In genomic region chr8:48794285-48794684, GRCm38 (mm10) we compare ENCODE assay signal across 26 mouse cellular contexts. TPM values are rescaled to one million over a fixed set of nuclear protein-coding genes. Genes with fewer than 3 reads are reported as not detected.
DNase-seq lines count a peak whose midpoint lies in the region; ATAC-seq and TF ChIP-seq lines count a peak whose summit lies in the region.
"Had no signal": no experiment of that assay in that cellular context is flagged by ENCODE, and none has a peak within 500 bp of the region (broad histone marks: within the 10 kb centered on the region; RNA-seq: fewer than 3 reads in every experiment).

No protein-coding gene starts in this region.

- no peaks in the 10 kb centered on the region for H3K9me3 ChIP-seq in limb, embryonic 11.5 days (ENCODE audit: control insufficient read depth, low read length)
- H3K9me3 ChIP-seq in limb, embryonic 10.5 days (replicated peaks): no peaks in the 10 kb centered on the region
- no peaks in the 10 kb centered on the region for H3K9me3 ChIP-seq in embryonic facial prominence, embryonic 15.5 days (replicated peaks)
- H3K9me3 ChIP-seq: hindbrain, embryonic 12.5 days; liver, embryonic 13.5 days; lung, embryonic 15.5 days had no signal

- peaks cover 4% of the 10 kb centered on the region; the same call in 1 of the 2 replicates for H3K4me1 ChIP-seq in limb, embryonic 11.5 days (ENCODE audit: control insufficient read depth, insufficient read depth, low read length)
- peaks cover 20% of the 10 kb centered on the region for H3K4me1 ChIP-seq in limb, embryonic 10.5 days
- H3K4me1 ChIP-seq in embryonic facial prominence, embryonic 15.5 days: peaks cover 33% of the 10 kb centered on the region
- H3K4me1 ChIP-seq: liver, embryonic 13.5 days; lung, embryonic 15.5 days had no signal

- no peak overlapping the region for H3K4me3 ChIP-seq in limb, embryonic 11.5 days (ENCODE audit: low read depth, low read length)
- H3K4me3 ChIP-seq in limb, embryonic 10.5 days: no peak overlapping the region
- H3K4me3 ChIP-seq in embryonic facial prominence, embryonic 15.5 days (replicated peaks): no peak overlapping the region
- H3K4me3 ChIP-seq: hindbrain, embryonic 12.5 days; left cerebral cortex, adult 2 months; liver, embryonic 13.5 days; lung, embryonic 15.5 days; myocyte had no signal

- H3K9ac ChIP-seq in limb, embryonic 11.5 days (ENCODE audit: low read length): no peak overlapping the region
- no peak overlapping the region for H3K9ac ChIP-seq in embryonic facial prominence, embryonic 15.5 days
- H3K9ac ChIP-seq: hindbrain, embryonic 12.5 days; liver, embryonic 13.5 days; lung, embryonic 15.5 days had no signal

- no peaks in the 10 kb centered on the region for H3K36me3 ChIP-seq in limb, embryonic 11.5 days (ENCODE audit: control insufficient read depth, insufficient read depth, low read length)
- H3K36me3 ChIP-seq in limb, embryonic 10.5 days: no peaks in the 10 kb centered on the region
- H3K36me3 ChIP-seq in embryonic facial prominence, embryonic 15.5 days: no peaks in the 10 kb centered on the region
- H3K36me3 ChIP-seq: hindbrain, embryonic 12.5 days; liver, embryonic 13.5 days; lung, embryonic 15.5 days had no signal

- no peak for TF ChIP-seq CTCF in brain, embryonic 14.5 days (IDR thresholded peaks at IDR 0.05; ENCODE audit: borderline replicate concordance, extremely low read depth, insufficient read depth, insufficient read length)

- H3K4me2 ChIP-seq in limb, embryonic 11.5 days (ENCODE audit: low read depth, severe bottlenecking): no peak overlapping the region
- H3K4me2 ChIP-seq in embryonic facial prominence, embryonic 15.5 days (replicated peaks): no peak overlapping the region
- H3K4me2 ChIP-seq: hindbrain, embryonic 12.5 days; liver, embryonic 13.5 days; lung, embryonic 15.5 days had no signal

- no peak for TF ChIP-seq POLR2A in brain, embryonic 14.5 days (IDR thresholded peaks at IDR 0.05; ENCODE audit: borderline replicate concordance, extremely low read depth, insufficient read depth, insufficient read length, poor library complexity, severe bottlenecking)

- no peaks in the 10 kb centered on the region for H3K27me3 ChIP-seq in limb, embryonic 11.5 days (ENCODE audit: control insufficient read depth, insufficient read depth, low read length)
- no peaks in the 10 kb centered on the region for H3K27me3 ChIP-seq in limb, embryonic 10.5 days (ENCODE audit: low read depth, poor library complexity, severe bottlenecking)
- no peaks in the 10 kb centered on the region for H3K27me3 ChIP-seq in embryonic facial prominence, embryonic 15.5 days
- H3K27me3 ChIP-seq: hindbrain, embryonic 12.5 days; liver, embryonic 13.5 days had no signal

- DNase-seq in embryo, embryonic 10 days (ENCODE audit: low spot score): peak; percentile 16
- no peak for DNase-seq in embryo, embryonic 11 days
- peak; percentile 20 for DNase-seq in limb, embryonic 11.5 days (ENCODE audit: low spot score)
- DNase-seq in limb, embryonic 10.5 days (ENCODE audit: low spot score): no peak
- peak; percentile 64 for DNase-seq in brain, embryonic 14.5 days (ENCODE audit: low read depth)
- DNase-seq in cerebellum, adult 9-11 months: no peak
- DNase-seq: adrenal gland, adult 8-10 months; cerebellum, adult 8-10 months; gastrocnemius, postnatal 36 days; kidney, adult 18-20 months; kidney, postnatal 4 days; liver, embryonic 13.5 days; lung, postnatal 4 days; thymus, adult 2 months; thymus, postnatal 4 days had no signal

- no peak overlapping the region for H3K27ac ChIP-seq in limb, embryonic 11.5 days (replicated peaks; ENCODE audit: low read depth, low read length)
- no peak overlapping the region for H3K27ac ChIP-seq in limb, embryonic 10.5 days
- peak overlapping the region; percentile 12; the same call in 1 of the 2 replicates for H3K27ac ChIP-seq in embryonic facial prominence, embryonic 15.5 days (replicated peaks)
- H3K27ac ChIP-seq: hindbrain, embryonic 12.5 days; left cerebral cortex, adult 2 months; liver, embryonic 13.5 days; lung, embryonic 15.5 days had no signal

- WGBS in limb, embryonic 11.5 days: 47% methylated on average over 7 of the region's 7 CpGs
- WGBS in limb, embryonic 10.5 days: 70% methylated on average over 7 of the region's 7 CpGs
- 18% methylated on average over 7 of the region's 7 CpGs for WGBS in embryonic facial prominence, embryonic 15.5 days

- ATAC-seq in limb, embryonic 11.5 days (ENCODE audit: insufficient number of reproducible peaks, low FRiP score, low TSS enrichment, low read depth): no peak
- ATAC-seq in embryonic facial prominence, embryonic 15.5 days (ENCODE audit: insufficient number of reproducible peaks, low FRiP score, low TSS enrichment, low read depth): no peak
- ATAC-seq in granulocyte monocyte progenitor cell, adult 5-6 weeks (replicated peaks; ENCODE audit: poor library complexity, severe bottlenecking): no peak
- ATAC-seq: activated CD4-positive, CD25-positive, alpha-beta regulatory T cell, adult 4 months; inflammation-experienced regulatory T-cells, adult 6 months; midbrain, embryonic 16.5 days had no signal

RNA-seq across cellular contexts. Expression of gene Tenm3, which starts 49.5 kb away (rescaled TPM):
- 51.6 and 52.1 TPM in 2 replicates for polyA plus RNA-seq in limb, embryonic 11.5 days (2014; fragmentation: Nextera tagmentation; extraction: Ambion mirVana)
- 39.7 and 48.5 TPM in 2 replicates for polyA plus RNA-seq in limb, embryonic 10.5 days (2016; fragmentation: Nextera tagmentation; extraction: Ambion mirVana)
- polyA plus RNA-seq in brain, embryonic 14.5 days (2012; rRNA removed): 21.7 and 50.8 TPM in 2 replicates
- polyA plus RNA-seq in embryonic facial prominence, embryonic 15.5 days (2015; fragmentation: Nextera tagmentation; extraction: Ambion mirVana): 41.9 and 42.9 TPM in 2 replicates
- total RNA-seq in granulocyte monocyte progenitor cell, adult 5-6 weeks (2014; fragmentation: Nextera tagmentation): not detected in 2 replicates
- not detected in 2 replicates for total RNA-seq in granulocyte monocyte progenitor cell, adult 5-6 weeks (2017)
- total RNA-seq: megakaryocyte-erythroid progenitor cell, adult 5-6 weeks; neutrophil, adult 5-6 weeks had no signal
- polyA plus RNA-seq: activated CD4-positive, CD25-positive, alpha-beta regulatory T cell, adult 4 months; inflammation-experienced regulatory T-cells, adult 6 months had no signal

Comparison
In these comparisons a context has a peak if more than half of its experiments do, and no peak if none do; other contexts are left out.
1. DNase-seq: peak in embryo, embryonic 10 days (single experiment), limb, embryonic 11.5 days (single experiment) and brain, embryonic 14.5 days (single experiment); none in embryo, embryonic 11 days (single experiment), limb, embryonic 10.5 days (single experiment) and cerebellum, adult 9-11 months (single experiment).